Mouse (Mus musculus): ENCODE data around the gene Pih1d1.

Pih1d1 gene

DNA sequence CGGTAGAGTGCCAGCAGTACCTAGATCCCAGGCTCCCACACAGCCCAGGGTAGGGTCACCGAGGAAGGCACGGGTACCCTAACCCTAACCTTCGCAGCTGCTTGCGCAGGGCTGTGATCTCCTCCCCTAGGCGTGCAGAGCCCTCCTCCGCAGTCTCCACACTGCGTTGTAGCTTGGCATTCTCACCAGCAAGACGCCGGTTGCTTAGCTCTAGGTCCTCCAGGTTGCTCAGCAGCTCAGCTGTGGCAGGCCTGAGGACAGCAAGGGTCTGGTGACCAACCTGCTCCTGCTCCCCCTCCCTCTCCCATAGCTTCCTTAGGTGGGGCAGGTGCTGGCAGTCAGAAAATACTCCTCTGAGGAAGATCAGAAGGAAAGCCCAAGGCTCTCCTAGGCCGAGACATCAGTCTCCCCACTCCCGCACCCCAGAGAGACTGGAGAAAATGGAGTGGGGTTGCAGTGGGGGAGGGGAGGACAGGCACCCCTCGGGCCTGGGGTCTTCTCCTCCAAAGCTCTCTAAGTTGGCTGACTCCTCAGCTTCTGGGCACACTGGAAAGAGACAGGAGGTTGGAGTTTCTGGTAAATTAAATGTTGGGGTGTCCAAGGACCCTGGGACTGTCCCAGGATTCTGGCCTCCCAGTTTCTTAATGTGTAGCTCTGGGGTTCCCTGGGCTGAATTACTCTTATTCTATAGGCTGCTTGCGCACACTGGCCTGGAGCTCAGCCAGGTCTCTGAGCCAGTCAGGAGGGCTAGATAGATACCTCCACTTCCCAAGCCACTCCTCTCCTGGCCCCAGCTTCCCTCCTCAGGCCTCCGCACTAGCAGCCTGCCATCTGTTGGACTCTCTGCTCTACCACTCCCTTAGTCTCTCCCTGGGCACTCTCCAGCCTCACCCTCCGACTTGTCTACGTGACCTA, 40.0 kb downstream of the Pih1d1 start:
- no peak for DNase-seq (ENCODE audit: low read depth)

DNA sequence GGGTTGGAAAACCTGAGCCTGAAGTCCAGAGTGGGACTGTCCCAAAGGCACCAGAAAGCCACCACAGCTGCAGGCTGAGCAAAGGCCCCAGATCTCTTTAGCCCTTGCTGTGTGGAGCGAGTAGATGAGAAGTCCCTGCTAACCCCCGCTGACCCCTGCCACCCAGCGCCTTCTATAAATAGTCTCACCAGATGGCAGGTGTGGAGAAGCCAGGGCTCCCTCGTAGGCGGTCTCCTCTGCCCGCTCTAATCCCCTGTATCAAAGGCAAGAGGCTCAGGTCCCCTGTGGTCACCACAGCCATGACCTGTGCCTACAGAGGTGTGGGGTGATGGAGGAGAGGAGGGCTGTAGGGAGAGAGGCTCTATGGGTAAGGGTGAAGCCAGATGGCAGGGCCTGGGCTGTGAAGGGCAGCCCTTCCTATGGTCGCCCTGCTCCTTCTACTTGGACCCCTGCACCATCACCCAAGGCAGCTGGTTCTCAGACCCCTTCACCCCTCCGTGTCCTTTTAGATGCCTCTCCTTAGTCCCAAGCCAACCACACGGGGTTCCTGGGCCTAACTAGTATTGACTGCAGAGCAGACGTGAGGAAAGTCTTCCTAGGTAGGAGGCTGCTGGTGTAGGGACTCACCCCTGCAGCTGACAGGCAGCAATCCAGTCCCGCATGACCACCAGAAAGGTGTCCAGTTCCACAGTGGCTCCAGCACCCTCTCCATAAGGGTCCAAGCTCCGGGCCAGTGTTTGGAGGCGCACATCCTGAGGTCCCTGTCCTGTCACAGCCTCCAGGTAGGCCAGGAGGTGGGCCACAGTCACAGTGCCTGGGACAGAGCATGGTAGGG, 41.5 kb downstream of the Pih1d1 start:
- DNase-seq (ENCODE audit: low read depth) = no peak

DNA sequence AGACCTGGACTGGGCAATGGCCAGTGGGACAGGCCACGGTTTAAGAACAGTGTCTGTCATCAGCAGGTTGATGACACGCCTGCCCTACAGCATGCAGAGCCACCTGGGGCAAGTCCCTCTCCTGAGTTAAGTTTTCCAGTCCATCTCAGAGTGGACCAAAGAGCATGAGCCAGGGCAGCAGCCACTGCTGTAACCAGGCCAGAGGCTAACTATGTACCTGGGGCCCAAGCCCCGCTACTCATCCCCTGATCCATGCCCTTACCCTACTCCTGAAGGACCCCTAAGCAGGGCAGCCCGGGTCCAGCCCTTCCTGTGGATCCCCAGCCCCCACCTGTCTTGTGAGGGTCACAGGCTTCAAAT, 42.1 kb downstream of the Pih1d1 start:
- no peak for DNase-seq (ENCODE audit: low read depth)

DNA sequence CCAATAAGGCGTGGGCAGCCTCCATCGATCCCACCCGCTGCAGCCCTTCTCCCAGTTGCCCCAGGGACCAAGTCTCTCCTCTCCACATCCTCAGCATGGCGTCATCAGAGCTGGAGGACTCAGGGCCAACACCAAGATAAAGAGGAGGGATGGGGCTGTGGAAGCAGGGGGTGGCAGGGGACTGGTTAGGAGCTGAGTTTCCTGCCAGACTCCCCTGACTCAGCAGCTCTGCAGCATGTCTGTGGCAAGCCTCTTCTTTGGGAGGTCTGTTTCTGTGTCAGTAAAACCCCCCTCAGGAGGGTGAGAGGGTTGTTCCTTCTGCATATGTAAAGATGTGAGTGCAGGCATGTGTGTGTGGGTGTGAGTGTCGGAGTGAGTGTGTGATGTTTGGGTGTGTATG, 42.9 kb downstream of the Pih1d1 start:
- DNase-seq (ENCODE audit: low read depth) = no peak

DNA sequence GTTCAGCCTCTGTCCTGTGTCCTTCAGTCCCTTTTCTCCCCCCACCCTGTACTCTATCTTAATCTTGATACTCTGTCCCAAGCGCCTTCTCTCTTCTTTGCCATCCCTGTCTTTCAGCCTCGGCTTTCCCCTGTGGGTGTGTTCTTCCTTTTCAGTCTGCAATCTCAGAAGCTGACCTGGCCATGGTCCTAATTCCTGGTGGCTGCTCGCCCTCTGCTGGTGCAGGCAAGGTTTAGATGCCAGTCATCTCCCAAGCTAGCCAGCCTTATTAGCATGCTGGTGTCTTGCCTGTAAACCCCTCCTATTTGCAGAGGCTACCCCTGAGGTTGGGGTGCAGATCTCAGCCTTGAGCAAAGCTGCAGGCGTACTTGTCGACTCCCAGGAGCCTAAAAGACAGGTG, 44.3 kb downstream of the Pih1d1 start:
- no peak for DNase-seq (ENCODE audit: low read depth)

DNA sequence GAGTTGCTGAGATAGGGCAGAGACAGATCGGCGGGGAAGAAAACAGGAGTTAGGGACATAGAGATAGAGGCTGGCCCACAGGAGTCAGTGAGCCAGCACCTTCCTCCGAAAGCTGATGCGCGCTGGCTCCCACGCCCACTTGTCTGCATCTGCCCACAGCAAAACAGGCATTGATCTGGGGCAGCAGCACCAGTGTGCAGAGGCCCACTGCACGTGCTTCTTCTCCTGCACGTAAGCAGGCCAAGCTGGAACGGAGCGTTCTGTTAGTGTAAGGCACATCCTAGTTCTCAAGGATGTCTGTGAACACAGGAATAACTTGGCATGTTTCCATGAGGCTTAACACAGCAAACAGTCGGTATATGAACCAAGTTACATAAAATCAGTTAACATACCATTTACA, 44.9 kb downstream of the Pih1d1 start:
- DNase-seq (ENCODE audit: low read depth) = no peak

DNA sequence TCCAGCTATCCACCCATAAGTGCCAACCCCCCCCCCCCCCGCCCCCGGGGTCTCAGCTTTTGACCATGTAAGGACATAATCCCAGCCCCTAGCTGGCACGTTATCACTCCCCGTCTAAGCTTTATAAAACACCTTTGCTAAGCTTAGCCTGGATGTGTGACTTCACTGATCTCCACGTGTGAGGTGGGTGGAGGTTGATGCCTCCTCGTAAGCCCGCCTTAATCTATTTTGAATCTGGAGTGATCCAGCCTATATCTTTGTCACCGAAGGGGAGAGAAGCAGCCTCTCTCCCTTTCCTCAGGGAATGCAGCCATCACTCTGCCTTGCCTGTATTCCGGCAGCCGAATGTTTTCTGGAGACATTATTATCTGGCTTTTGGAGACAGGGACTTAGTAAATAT, 48.6 kb downstream of the Pih1d1 start:
- DNase-seq (ENCODE audit: low read depth) = no peak

DNA sequence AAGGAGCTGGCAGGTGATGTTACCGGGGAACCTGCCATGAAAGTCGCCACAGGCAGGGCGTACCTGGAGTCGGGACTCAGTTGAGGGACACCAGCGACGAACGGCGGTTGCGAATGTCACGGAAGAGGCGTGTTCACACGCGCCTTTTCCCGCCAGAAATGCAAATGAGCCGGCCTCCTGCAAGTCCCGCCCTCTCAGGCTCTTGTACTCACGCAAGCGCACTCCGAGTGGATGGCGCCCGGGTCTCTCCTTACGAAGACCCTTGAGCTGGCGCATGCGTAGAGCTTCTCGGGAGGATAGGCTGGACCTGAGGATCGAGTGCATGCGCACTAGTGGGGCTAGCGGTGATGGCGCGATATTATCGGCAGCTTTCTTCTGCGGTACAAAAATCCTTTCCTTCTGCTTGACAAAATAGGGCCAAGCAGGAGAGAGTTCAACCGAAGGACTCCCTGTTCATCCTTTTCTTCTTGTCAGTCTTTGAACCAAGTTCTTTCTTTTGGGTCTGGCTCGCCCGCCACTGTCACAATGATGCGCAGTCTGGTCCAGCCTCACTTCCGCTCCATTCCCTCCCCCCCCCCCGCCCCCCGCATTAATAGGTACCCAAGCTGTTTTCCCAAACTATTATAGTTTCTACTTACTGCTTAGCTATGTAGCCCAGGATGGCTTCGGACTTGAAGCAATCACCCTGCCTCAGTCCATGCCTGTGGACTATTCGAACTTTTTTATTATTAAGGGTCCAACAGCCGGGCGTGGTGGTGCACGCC, 50.5 kb downstream of the Pih1d1 start, which contains the start of gene Ccdc155:
Gene Ccdc155 (minus strand): TSS at position 513 of the 764 bp plus-strand sequence.
- peak; percentile 96 for DNase-seq (ENCODE audit: low read depth)

DNA sequence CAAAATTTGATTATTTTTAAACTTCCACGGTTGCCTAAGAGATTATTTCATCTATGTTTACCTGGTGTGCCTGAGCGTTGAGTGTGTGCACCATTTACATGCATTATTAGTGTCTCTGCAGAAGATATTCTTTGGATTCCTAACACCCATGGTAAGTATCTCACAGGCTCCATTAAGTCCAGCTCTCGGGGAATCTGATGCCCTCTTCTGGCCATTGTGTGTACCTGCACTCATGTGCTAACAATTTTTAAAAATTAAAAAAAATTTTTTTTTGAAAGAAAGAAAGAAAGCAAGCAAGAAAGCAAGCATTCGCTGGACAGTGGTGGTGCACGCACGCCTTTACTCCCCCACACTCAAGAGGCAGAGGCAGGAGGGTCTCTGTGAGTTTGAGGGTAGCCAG, 54.2 kb downstream of the Pih1d1 start:
- no peak for DNase-seq (ENCODE audit: low read depth)

Measured in c-Kit-positive CD71-negative TER-119-negative erythroid progenitor cells, embryonic 14.5 days (primary cell).